Comparison of ENCODE assay signal across 17 mouse cellular contexts in the genomic region with DNA sequence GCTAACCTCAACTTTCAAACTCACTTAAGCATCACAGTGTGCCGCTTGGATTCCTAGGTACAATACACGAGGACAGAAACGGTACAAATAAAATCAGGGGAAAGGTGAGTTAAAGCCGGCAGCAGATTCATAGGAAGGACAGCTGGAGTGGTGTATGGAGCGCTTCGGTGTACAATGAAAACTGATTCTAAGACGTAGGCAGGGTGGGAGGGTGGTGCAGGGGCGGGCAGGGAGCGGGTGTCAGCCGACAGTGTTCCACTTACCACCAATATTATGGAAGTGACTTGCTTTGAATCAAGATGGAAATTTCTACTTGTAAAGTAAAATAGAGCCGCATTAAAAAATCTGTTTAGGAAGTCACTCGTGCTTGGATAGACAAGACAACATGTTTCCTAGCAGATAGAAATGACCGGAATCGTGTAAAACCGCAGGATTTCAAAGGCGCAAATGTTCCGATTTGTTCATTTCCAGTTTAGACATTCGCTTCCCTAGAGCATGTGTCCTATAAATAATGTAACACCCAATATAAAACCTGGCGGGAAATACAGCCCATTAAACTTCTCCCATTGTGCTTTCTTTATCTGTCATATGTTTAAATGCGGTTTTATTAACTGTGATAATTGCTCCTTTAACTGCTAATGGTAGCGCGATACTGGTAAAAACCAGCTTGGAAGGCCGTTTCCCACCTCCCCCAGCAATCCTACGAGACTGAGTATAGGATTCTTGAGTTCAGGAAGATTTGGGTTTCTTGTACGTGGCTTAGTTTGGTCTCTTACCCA.
DNase-seq lines count a peak whose midpoint lies in the region; ATAC-seq and TF ChIP-seq lines count a peak whose summit lies in the region.
"Had no signal": no experiment of that assay in that cellular context is flagged by ENCODE, and none has a peak within 500 bp of the region (broad histone marks: within the 10 kb centered on the region; RNA-seq: fewer than 3 reads in every experiment).

No protein-coding gene starts in this region.

- H3K9me3 ChIP-seq in lung, embryonic 14.5 days (ENCODE audit: low read depth, low read length) = no peaks in the 10 kb centered on the region
- no peaks in the 10 kb centered on the region for H3K9me3 ChIP-seq in intestine, embryonic 15.5 days
- H3K9me3 ChIP-seq in neural tube, embryonic 14.5 days (ENCODE audit: control insufficient read depth, low read length) = no peaks in the 10 kb centered on the region
- H3K9me3 ChIP-seq: heart, embryonic 15.5 days; kidney, embryonic 15.5 days; midbrain, embryonic 12.5 days had no signal

- peak overlapping the region; percentile 36 for H3K4me2 ChIP-seq in lung, embryonic 14.5 days
- no peak overlapping the region; the same call in 1 of the 2 replicates for H3K4me2 ChIP-seq in intestine, embryonic 15.5 days (replicated peaks)
- H3K4me2 ChIP-seq in neural tube, embryonic 14.5 days (ENCODE audit: low read depth, low read length) = no peak overlapping the region; the same call in 1 of the 2 replicates
- H3K4me2 ChIP-seq: heart, embryonic 15.5 days; hindbrain, embryonic 14.5 days; kidney, embryonic 15.5 days; midbrain, embryonic 12.5 days had no signal

- no peak overlapping the region for H3K27ac ChIP-seq in lung, embryonic 14.5 days (ENCODE audit: low read depth)
- no peak overlapping the region for H3K27ac ChIP-seq in intestine, embryonic 15.5 days
- H3K27ac ChIP-seq in neural tube, embryonic 14.5 days (ENCODE audit: low read depth, low read length) = no peak overlapping the region
- H3K27ac ChIP-seq: heart, embryonic 15.5 days; hindbrain, embryonic 14.5 days; kidney, embryonic 15.5 days; liver, embryonic 14.5 days; midbrain, embryonic 12.5 days had no signal

- no peak overlapping the region for H3K4me3 ChIP-seq in lung, embryonic 14.5 days (ENCODE audit: low read depth, low read length)
- no peak overlapping the region for H3K4me3 ChIP-seq in lung, adult 2 months (replicated peaks; ENCODE audit: extremely low read depth, low read depth, low read length)
- H3K4me3 ChIP-seq in intestine, embryonic 15.5 days (replicated peaks) = no peak overlapping the region
- no peak overlapping the region for H3K4me3 ChIP-seq in neural tube, embryonic 14.5 days (ENCODE audit: low read depth, low read length)
- H3K4me3 ChIP-seq: heart, embryonic 15.5 days; kidney, embryonic 15.5 days; midbrain, embryonic 12.5 days had no signal

- no peak for TF ChIP-seq POLR2A in lung, adult 2 months (IDR thresholded peaks at IDR 0.05; ENCODE audit: borderline replicate concordance, extremely low read depth, low read depth, low read length)
- no peak for TF ChIP-seq POLR2A in brain, embryonic 14.5 days (IDR thresholded peaks at IDR 0.05; ENCODE audit: borderline replicate concordance, extremely low read depth, insufficient read depth, insufficient read length, poor library complexity, severe bottlenecking)

- TF ChIP-seq CTCF in lung, embryonic 14.5 days (IDR thresholded peaks at IDR 0.05; ENCODE audit: low read depth) = no peak
- TF ChIP-seq CTCF in lung, adult 2 months (IDR thresholded peaks at IDR 0.05; ENCODE audit: insufficient read depth, low read length) = no peak
- TF ChIP-seq CTCF in brain, embryonic 14.5 days (IDR thresholded peaks at IDR 0.05; ENCODE audit: borderline replicate concordance, extremely low read depth, insufficient read depth, insufficient read length) = no peak

- DNase-seq in lung, embryonic 14.5 days = peak; percentile 49
- no peak for DNase-seq in lung, adult 2 months
- peak; percentile 14 for DNase-seq in brain, embryonic 14.5 days (ENCODE audit: low read depth)
- DNase-seq in adrenal gland, postnatal 36 days = no peak
- DNase-seq in embryo, embryonic 9.5 days (ENCODE audit: extremely low spot score) = no peak
- DNase-seq: cerebellum, adult 9-10 months; heart, postnatal 36 days; right cerebral cortex, postnatal 25 days; thymus, postnatal 14 days had no signal

- no peaks in the 10 kb centered on the region for H3K36me3 ChIP-seq in lung, embryonic 14.5 days (ENCODE audit: insufficient read depth)
- no peaks in the 10 kb centered on the region for H3K36me3 ChIP-seq in intestine, embryonic 15.5 days
- no peaks in the 10 kb centered on the region for H3K36me3 ChIP-seq in neural tube, embryonic 14.5 days (ENCODE audit: control insufficient read depth, insufficient read depth, low read length)
- H3K36me3 ChIP-seq: heart, embryonic 15.5 days; kidney, embryonic 15.5 days; midbrain, embryonic 12.5 days had no signal

- no peaks in the 10 kb centered on the region for H3K27me3 ChIP-seq in lung, embryonic 14.5 days (ENCODE audit: insufficient read depth, low read length)
- no peaks in the 10 kb centered on the region for H3K27me3 ChIP-seq in intestine, embryonic 15.5 days (replicated peaks)
- no peaks in the 10 kb centered on the region for H3K27me3 ChIP-seq in neural tube, embryonic 14.5 days (ENCODE audit: control insufficient read depth, insufficient read depth, low read length)
- H3K27me3 ChIP-seq: heart, embryonic 15.5 days; kidney, embryonic 15.5 days; midbrain, embryonic 12.5 days had no signal

- H3K4me1 ChIP-seq in lung, embryonic 14.5 days (ENCODE audit: insufficient read depth) = no peaks in the 10 kb centered on the region
- no peaks in the 10 kb centered on the region for H3K4me1 ChIP-seq in lung, adult 2 months (ENCODE audit: control insufficient read depth, insufficient read depth, low read length)
- no peaks in the 10 kb centered on the region for H3K4me1 ChIP-seq in intestine, embryonic 15.5 days (replicated peaks)
- H3K4me1 ChIP-seq in neural tube, embryonic 14.5 days (ENCODE audit: control insufficient read depth, insufficient read depth, low read length) = no peaks in the 10 kb centered on the region
- H3K4me1 ChIP-seq: heart, embryonic 15.5 days; kidney, embryonic 15.5 days; midbrain, embryonic 12.5 days had no signal

- H3K9ac ChIP-seq in lung, embryonic 14.5 days = no peak overlapping the region
- H3K9ac ChIP-seq in intestine, embryonic 15.5 days = no peak overlapping the region
- H3K9ac ChIP-seq in neural tube, embryonic 14.5 days (replicated peaks; ENCODE audit: low read depth, low read length) = no peak overlapping the region
- H3K9ac ChIP-seq: heart, embryonic 15.5 days; hindbrain, embryonic 14.5 days; kidney, embryonic 15.5 days; liver, embryonic 14.5 days; midbrain, embryonic 12.5 days had no signal

- 43% methylated on average over 25 of the region's 25 CpGs for WGBS in lung, embryonic 14.5 days
- 64% methylated on average over 25 of the region's 25 CpGs for WGBS in lung, adult 2 months
- WGBS in intestine, embryonic 15.5 days = 66% methylated on average over 25 of the region's 25 CpGs
- WGBS in neural tube, embryonic 14.5 days = 60% methylated on average over 25 of the region's 25 CpGs

- ATAC-seq in lung, embryonic 14.5 days (ENCODE audit: insufficient read depth) = peak; percentile 56
- peak; percentile 34; the same call in 1 of the 2 replicates for ATAC-seq in intestine, embryonic 15.5 days
- ATAC-seq in neural tube, embryonic 14.5 days (ENCODE audit: low read depth) = peak; percentile 71
- ATAC-seq: forebrain, embryonic 16.5 days had no signal

Comparison
In these comparisons a context has a peak if more than half of its experiments do, and no peak if none do; other contexts are left out.
1. DNase-seq: peak in lung, embryonic 14.5 days (single experiment) and brain, embryonic 14.5 days (single experiment); none in lung, adult 2 months (single experiment), adrenal gland, postnatal 36 days (0 of 2) and embryo, embryonic 9.5 days (single experiment).
2. Peak in every context shown above with its lines, with median percentiles within 50 percentile points of each other: ATAC-seq.